Mouse (Mus musculus) embryonic facial prominence, embryonic 13.5 days (tissue): ENCODE results near the gene Zfp799. TPM values are rescaled to one million over a fixed set of nuclear protein-coding genes. Genes with fewer than 3 reads are reported as not detected.

Experiments used
- ATAC-seq: fragments of 200-750 bp; cut with Nextera tagmentation; 2 replicates; pipeline ENCODE4 v1.8.0; 2017; ENCODE audit warnings: low read depth; ENCODE audit not compliant: insufficient number of reproducible peaks, insufficient read depth, low FRiP score, low TSS enrichment
- H3K27ac ChIP-seq: fragments of 300-500 bp; sonication (generic); 2 replicates; pipeline ENCODE4 v1.5.1; 2015; ENCODE audit warnings: moderate library complexity, mild to moderate bottlenecking, inconsistent platforms
- H3K27me3 ChIP-seq: fragments of 300-500 bp; sonication (generic); 2 replicates; pipeline ENCODE4 v1.6.1; 2015; ENCODE audit warnings: mild to moderate bottlenecking, inconsistent platforms
- H3K36me3 ChIP-seq: fragments of 300-500 bp; sonication (generic); 2 replicates; pipeline ENCODE4 v1.6.1; 2015; ENCODE audit warnings: mild to moderate bottlenecking, inconsistent platforms
- H3K4me1 ChIP-seq: fragments of 300-500 bp; sonication (generic); 2 replicates; pipeline ENCODE4 v1.6.1; 2015; ENCODE audit warnings: inconsistent platforms
- H3K4me2 ChIP-seq: fragments of 300-500 bp; sonication (generic); 2 replicates; pipeline ENCODE4 v1.6.1; 2015; ENCODE audit warnings: moderate library complexity, mild to moderate bottlenecking, inconsistent platforms
- H3K4me3 ChIP-seq: fragments of 300-500 bp; sonication (generic); 2 replicates; pipeline ENCODE4 v1.5.1; 2015; ENCODE audit warnings: mild to moderate bottlenecking, inconsistent platforms
- H3K9ac ChIP-seq: fragments of 300-500 bp; sonication (generic); 2 replicates; pipeline ENCODE4 v1.6.1; 2015; ENCODE audit warnings: mild to moderate bottlenecking, inconsistent platforms
- H3K9me3 ChIP-seq: fragments of 300-500 bp; sonication (generic); 2 replicates; pipeline ENCODE4 v1.6.1; 2016; ENCODE audit warnings: inconsistent platforms
- WGBS: fragments of 180-500 bp; shearing (Covaris S2); methylation state at CpG from one replicate; pipeline ENCODE4 v1.1.7; 2015; ENCODE audit warnings: mixed read lengths; 5-methylcytosine and 5-hydroxymethylcytosine counted together
- polyA plus RNA-seq: library from polyadenylated mRNA; unstranded; fragments of >200 nt; fragmentation: Nextera tagmentation; extraction: Ambion mirVana; gene quantifications from 2 replicates; pipeline ENCODE4 v1.2.1, GENCODE M21; 2015

Gene Zfp799
- polyA plus RNA-seq, 1 experiment from 2014 or later = 20.2 TPM

DNA sequence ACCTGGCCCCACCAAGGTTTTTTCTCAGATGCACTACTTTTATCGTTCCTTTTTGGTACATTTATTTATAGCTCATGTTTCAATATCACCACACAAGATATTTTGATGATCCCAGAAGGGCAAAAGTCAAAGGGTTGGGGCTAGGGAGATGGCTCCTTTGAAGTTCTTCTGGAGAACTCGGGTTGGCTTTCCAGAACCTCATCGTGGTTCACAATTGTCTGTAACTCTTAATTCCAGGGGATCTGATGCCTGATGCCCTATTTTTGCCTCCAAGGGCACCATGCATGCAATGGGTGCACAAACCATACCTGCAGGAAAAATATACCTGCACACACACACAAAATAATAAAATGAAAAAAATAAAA, 339 bp upstream of the Zfp799 start:
- no peaks in the 10 kb centered on the region for H3K9me3 ChIP-seq
- ATAC-seq = no peak
- H3K4me1 ChIP-seq = peaks cover 8% of the 10 kb centered on the region
- 31% methylated on average over 3 of the region's 3 CpGs for WGBS
- H3K36me3 ChIP-seq = peaks cover 18% of the 10 kb centered on the region
- no peaks in the 10 kb centered on the region for H3K27me3 ChIP-seq
- H3K4me2 ChIP-seq = peak overlapping the region; percentile 87
- H3K27ac ChIP-seq = no peak overlapping the region
- peak overlapping the region; percentile 83 for H3K4me3 ChIP-seq
- H3K9ac ChIP-seq = no peak overlapping the region

DNA sequence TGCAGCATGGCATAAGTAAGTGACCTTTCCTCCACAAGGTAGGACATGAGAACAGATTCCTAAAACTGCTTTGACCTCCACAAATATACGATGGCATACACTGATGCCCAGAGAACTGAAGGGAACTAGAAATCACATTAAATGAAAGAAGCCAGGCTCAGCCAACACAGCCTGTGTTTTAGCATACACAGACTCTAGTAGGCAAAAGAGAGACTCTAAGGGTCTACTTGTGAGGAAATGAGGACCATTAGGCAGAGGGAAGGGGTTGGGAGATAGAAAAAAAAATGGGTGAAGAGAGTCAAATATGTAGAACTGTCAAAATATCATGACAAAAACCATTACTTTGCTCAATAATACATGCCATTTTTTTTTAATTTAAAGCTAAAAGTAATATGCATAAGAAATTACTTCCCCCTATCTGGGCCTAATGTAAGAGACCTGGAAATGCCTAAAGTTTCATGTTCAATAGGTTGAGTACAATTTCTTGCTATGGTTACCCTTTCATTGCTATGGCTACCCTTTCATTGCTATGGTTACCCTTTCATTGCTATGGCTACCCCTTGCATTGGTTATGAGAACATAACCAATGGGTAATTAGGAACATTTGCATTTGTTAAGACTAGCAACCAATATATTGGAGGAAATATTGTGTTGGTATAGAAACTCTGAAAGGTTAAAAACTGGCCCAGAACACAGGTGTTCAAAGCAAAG, 13.8 kb downstream of the Zfp799 start:
- Histone ChIP-seq H3K4me3 (no peak overlapping the region), H3K27ac (no peak overlapping the region), H3K9ac (no peak overlapping the region), H3K4me2 (no peak overlapping the region), H3K27me3 (no peaks in the 10 kb centered on the region), H3K4me1 (no peaks in the 10 kb centered on the region), H3K36me3 (peaks cover 46% of the 10 kb centered on the region), H3K9me3 (no peaks in the 10 kb centered on the region)
- 97% methylated on average over 1 of the region's 1 CpGs for WGBS
- ATAC-seq = no peak

DNA sequence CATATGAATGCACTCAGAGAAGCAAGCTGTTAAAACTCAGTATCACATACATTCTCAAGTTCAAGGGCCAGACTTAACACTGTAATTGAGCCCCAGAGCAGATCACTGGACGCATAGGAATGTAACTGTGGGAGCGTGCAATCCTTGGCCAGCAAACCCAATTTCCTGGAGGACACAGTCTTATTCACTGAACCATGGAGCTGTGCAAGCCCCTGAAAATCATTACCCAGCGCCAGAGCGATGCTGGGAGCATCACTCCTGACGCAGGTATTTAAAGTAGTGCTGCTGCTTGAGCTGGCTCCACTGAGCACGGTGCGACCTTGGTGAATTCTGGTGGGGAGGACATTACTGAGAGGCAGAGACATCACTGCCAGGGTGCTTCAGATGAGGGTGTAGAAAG, 15.9 kb downstream of the Zfp799 start:
- peaks cover 27% of the 10 kb centered on the region for H3K36me3 ChIP-seq
- H3K27me3 ChIP-seq = no peaks in the 10 kb centered on the region
- H3K9me3 ChIP-seq = no peaks in the 10 kb centered on the region
- H3K4me3 ChIP-seq = no peak overlapping the region
- peaks cover 2% of the 10 kb centered on the region for H3K4me1 ChIP-seq
- ATAC-seq = no peak
- WGBS = 76% methylated on average over 7 of the region's 7 CpGs
- H3K27ac ChIP-seq = no peak overlapping the region
- H3K4me2 ChIP-seq = no peak overlapping the region
- H3K9ac ChIP-seq = no peak overlapping the region

DNA sequence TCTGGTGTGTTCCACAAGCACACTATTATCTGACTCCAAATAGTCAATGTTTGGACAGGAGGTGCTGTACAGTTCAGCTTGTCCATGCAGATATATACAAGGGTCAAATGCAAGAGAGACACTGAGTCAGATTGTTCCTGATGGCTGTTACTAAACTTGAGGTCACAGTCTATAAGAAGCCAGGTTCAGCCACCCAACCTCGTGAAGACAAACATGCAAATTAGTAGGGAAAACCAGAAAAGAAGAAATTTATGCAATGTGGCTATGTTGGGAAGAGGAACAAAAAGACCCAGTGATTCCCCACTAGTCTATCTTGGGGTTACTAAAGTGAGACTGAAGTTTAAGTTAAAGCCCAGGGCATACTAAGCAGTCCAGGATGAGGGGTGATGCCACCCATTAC, 19.4 kb downstream of the Zfp799 start:
- peaks cover 4% of the 10 kb centered on the region for H3K36me3 ChIP-seq
- H3K4me1 ChIP-seq = peaks cover 6% of the 10 kb centered on the region
- H3K9ac ChIP-seq = no peak overlapping the region
- H3K4me3 ChIP-seq = no peak overlapping the region
- H3K27me3 ChIP-seq = no peaks in the 10 kb centered on the region
- no peaks in the 10 kb centered on the region for H3K9me3 ChIP-seq
- 27% methylated on average over 1 of the region's 1 CpGs for WGBS
- no peak for ATAC-seq
- no peak overlapping the region for H3K27ac ChIP-seq
- no peak overlapping the region for H3K4me2 ChIP-seq

DNA sequence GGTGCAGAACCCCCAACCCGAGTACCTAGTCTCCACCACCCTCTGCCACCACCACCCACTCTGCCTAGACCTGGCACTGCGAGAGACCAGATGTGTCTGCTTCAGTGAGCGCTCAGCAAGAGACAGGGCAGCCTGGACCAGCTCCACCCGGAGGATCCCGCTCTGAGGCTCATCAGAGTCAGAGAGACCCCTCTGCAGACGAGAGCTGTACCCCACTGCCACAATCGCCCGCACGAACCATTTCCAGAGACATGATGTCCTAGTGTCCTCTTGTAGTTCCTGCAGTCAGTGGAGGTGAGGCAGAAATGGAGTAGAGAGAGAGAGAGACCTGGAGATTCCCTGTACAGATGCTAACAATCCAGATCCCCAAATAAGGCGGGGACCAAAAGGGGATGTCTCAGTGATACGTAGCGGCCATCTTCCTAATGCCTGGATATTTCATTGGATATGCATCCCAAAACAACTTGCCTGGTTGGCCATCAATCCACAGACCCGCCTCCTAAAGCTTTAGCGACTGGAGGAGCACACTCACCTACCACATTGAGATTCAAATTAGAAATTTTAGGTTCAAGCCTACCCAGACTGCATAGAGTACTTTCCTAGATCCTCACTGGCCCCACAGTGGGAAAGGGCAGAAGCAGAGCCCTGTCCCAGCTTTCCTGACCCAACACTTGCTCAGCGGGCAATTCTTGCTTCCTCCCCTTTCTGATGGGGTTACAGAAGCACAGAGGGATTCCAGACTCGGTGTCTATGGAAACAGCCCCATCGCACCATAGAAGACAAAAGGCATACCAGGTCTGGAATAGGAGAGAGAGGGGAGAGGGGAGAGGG, 20.3 kb downstream of the Zfp799 start, which contains the start of gene Zfp811:
Zfp811 (minus strand) TSS at position 388 of the 831 bp plus-strand sequence.
- Histone ChIP-seq H3K27me3 (no peaks in the 10 kb centered on the region), H3K27ac (peak within 1 kb of the TSS; percentile 69; the same call in 1 of the 2 replicates), H3K4me1 (peaks cover 6% of the 10 kb centered on the region), H3K4me3 (peak within 1 kb of the TSS; percentile 59), H3K36me3 (no peaks in the 10 kb centered on the region; the same call in 1 of the 2 replicates), H3K4me2 (peak within 1 kb of the TSS; percentile 75), H3K9me3 (no peaks in the 10 kb centered on the region), H3K9ac (peak within 1 kb of the TSS; percentile 75)
- peak; percentile 87 for ATAC-seq
- WGBS = 2% methylated on average over 17 of the region's 17 CpGs

DNA sequence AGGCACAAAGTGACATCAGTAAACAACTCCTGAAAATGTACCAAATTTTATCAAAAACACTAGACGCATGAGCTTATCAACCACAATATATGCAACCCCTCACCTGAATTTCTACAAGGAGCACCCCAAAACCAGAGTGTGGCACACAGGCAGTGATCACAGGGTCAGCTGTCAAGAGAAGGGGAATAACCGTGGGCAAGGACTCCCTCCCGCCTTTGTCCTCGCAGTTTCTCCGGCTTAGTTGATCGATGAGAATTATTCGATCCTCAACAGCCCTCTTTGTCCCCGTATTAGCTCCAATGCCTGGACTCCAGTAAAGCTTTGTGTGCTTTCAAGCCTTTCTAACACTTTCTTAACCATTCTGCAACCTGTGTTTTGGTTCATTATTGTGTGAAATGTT, 21.1 kb downstream of the Zfp799 start:
- Histone ChIP-seq H3K36me3 (no peaks in the 10 kb centered on the region), H3K9me3 (no peaks in the 10 kb centered on the region), H3K4me1 (peaks cover 6% of the 10 kb centered on the region), H3K4me2 (peak overlapping the region; percentile 75), H3K4me3 (peak overlapping the region; percentile 59), H3K9ac (peak overlapping the region; percentile 75), H3K27me3 (no peaks in the 10 kb centered on the region), H3K27ac (peak overlapping the region; percentile 69; the same call in 1 of the 2 replicates)
- ATAC-seq = no peak
- 7% methylated on average over 8 of the region's 8 CpGs for WGBS

DNA sequence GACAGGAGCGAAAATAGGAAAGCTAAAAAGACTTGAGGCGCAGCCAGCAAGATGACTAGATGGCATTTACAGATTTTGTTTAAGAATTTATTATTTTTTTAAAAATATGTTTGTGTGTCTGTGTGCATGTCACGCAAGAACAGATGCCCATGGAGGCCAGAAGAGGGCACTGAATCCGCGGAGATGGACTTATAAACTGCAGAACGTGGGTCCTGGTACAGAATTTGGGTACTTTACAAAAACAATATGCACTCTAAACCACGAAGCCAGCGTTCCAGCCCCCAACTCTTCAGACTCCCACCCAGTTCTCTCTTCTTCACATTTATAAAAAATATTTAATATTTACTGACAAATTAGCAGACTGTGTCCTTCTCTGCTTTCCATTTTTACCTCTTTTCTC, 40.8 kb downstream of the Zfp799 start:
- H3K27me3 ChIP-seq = no peaks in the 10 kb centered on the region
- 74% methylated on average over 8 of the region's 8 CpGs for WGBS

DNA sequence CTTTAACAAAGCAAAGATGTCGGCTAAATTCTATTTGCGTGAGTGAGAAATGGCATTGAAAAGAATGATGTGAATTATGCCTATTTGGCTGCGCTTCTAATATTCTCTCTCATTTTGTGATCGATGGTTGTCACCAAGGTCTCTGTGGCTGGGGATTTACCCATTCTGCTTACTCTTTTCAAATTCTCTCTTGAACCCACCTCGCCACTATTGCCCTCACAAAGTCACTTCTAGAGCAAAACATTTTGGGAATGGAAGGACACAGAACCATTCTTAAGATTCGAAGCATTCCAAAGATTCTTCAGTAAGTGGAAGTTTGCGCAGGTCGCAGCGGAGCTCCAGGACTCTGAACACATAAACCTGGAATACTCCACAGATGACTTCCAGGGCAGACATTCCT, 41.5 kb downstream of the Zfp799 start:
- 5% methylated on average over 9 of the region's 9 CpGs for WGBS
- Histone ChIP-seq H3K27me3 (no peaks in the 10 kb centered on the region), H3K4me3 (peak overlapping the region; percentile 92), H3K4me2 (peak overlapping the region; percentile 70), H3K9ac (peak overlapping the region; percentile 98), H3K9me3 (no peaks in the 10 kb centered on the region), H3K27ac (peak overlapping the region; percentile 94), H3K36me3 (peaks cover 22% of the 10 kb centered on the region), H3K4me1 (peaks cover 20% of the 10 kb centered on the region)
- no peak for ATAC-seq

More for the DNA sequence above, 40.8 kb downstream of the Zfp799 start:
- Histone ChIP-seq H3K9ac (no peak overlapping the region), H3K4me3 (peak overlapping the region; percentile 92; the same call in 1 of the 2 replicates), H3K36me3 (peaks cover 16% of the 10 kb centered on the region), H3K27ac (no peak overlapping the region), H3K4me1 (peaks cover 20% of the 10 kb centered on the region), H3K4me2 (peak overlapping the region; percentile 70; the same call in 1 of the 2 replicates), H3K9me3 (no peaks in the 10 kb centered on the region)
- no peak for ATAC-seq

DNA sequence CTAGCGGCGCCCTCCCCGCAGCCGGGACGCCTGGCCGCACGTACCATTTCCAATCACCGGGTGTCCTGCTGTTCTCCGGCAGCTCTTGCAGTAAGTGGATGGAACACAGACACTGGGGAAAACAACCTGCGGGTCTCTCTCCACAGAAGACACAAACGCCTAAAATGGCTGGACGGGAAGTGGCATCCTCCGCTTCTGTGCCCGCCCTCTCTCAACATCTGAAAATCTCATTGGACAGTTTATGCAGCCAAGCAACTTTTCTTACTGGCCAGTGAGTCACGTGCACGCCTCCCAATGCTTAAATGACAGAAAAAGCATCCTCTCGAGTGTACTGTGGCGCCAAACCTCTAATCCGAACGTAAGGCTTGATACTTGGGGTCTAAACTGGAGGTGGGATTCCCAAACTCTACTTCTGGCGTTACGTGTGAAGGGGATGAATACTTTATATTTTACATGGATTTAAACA, 41.9 kb downstream of the Zfp799 start, which contains the start of gene Zfp871:
Zfp871 (minus strand) TSS at position 194 of the 466 bp plus-strand sequence.
- peak; percentile 93 for ATAC-seq
- Histone ChIP-seq H3K4me2 (peak within 1 kb of the TSS; percentile 70), H3K27me3 (no peaks in the 10 kb centered on the region), H3K4me3 (peak within 1 kb of the TSS; percentile 92), H3K36me3 (peaks cover 26% of the 10 kb centered on the region), H3K9me3 (no peaks in the 10 kb centered on the region), H3K27ac (peak within 1 kb of the TSS; percentile 94), H3K4me1 (peaks cover 20% of the 10 kb centered on the region), H3K9ac (peak within 1 kb of the TSS; percentile 98)
- WGBS = under 1% methylated on average over 22 of the region's 22 CpGs

DNA sequence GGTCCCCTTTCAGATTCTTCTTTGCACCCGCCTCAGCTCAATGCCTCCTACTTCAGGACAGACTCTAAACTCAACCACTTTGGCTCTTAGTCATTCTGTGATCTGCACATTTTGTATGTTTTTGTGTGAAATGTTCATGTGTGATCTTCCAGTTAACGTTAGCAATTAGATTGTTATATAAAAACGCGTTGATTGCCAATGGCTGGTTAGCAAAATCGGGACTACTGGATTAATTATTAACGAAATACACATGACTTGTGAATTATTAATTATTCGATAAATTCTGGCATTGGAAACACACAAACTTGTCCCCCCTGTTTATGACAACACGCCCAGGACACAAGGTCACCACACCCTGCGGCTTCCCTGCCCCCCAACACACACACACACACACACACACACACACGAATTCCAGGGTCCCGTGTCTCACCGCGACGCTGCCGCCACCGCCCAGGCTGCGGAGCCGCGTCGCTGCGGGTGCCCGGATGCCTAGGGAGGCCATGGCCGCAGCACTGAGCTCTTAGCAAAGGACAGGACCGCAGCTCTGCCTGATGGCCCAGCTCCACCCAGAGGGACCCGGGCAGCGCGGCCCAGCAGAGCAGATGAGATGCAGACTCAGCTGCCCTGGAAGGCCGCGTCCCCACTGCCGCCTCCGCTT, 42.5 kb downstream of the Zfp799 start:
- H3K9ac ChIP-seq = peak overlapping the region; percentile 98
- H3K9me3 ChIP-seq = no peaks in the 10 kb centered on the region
- peaks cover 20% of the 10 kb centered on the region for H3K4me1 ChIP-seq
- peak overlapping the region; percentile 70 for H3K4me2 ChIP-seq
- WGBS = under 1% methylated on average over 31 of the region's 31 CpGs
- peak overlapping the region; percentile 94 for H3K27ac ChIP-seq
- peak overlapping the region; percentile 92 for H3K4me3 ChIP-seq
- peaks cover 28% of the 10 kb centered on the region for H3K36me3 ChIP-seq
- ATAC-seq = peak; percentile 81; the same call in 1 of the 2 replicates
- H3K27me3 ChIP-seq = no peaks in the 10 kb centered on the region

DNA sequence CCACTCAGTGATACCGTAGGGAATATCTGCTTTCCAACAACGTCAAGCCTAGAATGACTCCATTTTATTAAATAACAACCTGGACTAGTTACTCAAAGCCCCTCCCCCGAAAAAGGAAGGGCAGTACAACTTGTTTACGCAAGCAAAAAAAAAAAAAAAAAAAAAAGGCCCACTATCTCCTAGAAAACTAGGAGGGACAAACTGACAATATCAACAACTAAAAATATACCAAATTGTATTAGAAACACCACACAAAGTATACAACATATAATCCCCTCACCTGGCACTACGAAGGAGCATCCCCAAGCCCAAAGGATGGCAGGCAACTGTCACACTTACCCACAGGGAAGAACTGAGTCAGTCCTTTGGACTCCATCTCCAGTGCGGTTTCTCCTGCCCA, 43.1 kb downstream of the Zfp799 start:
- Histone ChIP-seq H3K27me3 (no peaks in the 10 kb centered on the region), H3K9ac (peak overlapping the region; percentile 98), H3K9me3 (no peaks in the 10 kb centered on the region), H3K36me3 (peaks cover 30% of the 10 kb centered on the region), H3K4me2 (peak overlapping the region; percentile 70), H3K27ac (no peak overlapping the region), H3K4me3 (peak overlapping the region; percentile 92), H3K4me1 (peaks cover 20% of the 10 kb centered on the region)
- ATAC-seq = no peak
- 68% methylated on average over 6 of the region's 6 CpGs for WGBS
